Mouse (Mus musculus) megakaryocyte, embryonic 14.5 days (primary cell): ENCODE results near the gene Vav1.

Source experiments
- FLI1 ChIP-seq: IDR thresholded peaks from 2 replicates; pipeline ENCODE4 v1.6.1; 2012; ENCODE audit warnings: low read length, inconsistent platforms, mixed read lengths
- GATA1 ChIP-seq: IDR thresholded peaks from 3 replicates; pipeline ENCODE4 v1.6.1; 2012; ENCODE audit warnings: mixed read lengths, low read length, inconsistent platforms, borderline replicate concordance

DNA sequence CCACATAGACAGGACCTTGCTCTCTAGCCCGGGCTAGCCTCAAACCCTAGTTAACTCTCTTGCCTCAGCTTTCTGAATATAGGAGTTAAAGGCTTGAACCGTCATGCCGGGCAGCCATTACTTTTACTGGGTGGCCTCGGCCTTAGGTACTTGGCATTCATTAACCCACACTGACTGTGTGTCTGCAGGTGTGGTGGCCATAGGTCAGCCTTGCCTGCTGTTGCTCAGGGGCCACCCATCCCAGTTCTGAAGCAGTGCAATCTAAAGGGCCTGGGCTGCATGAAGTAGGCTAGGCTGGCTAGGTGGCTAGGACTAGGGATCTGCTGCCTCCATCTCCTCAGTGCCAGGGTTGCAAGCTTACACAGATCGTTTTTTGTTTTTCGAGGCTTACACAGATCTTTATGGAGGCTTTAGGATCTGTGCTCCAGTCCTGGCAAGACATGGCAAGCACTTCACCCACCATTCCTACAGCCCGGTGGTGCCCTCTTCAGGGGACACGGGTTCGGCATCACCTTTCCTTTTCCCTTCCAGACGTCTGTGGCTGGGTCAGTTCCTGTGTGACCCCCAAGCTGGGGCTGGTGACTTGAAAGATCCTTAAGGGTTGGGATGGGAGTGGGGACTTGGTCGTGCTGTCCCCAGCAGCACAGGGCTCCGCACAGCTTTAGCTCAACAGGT, 44.5 kb upstream of the Vav1 start:
- TF ChIP-seq GATA1: no peak
- no peak for TF ChIP-seq FLI1
